Mouse (Mus musculus) cerebellum, adult 9-11 months (tissue): Measurements from ENCODE around the gene Hfe2.
"Not testable (repeated sequence)": the region's sequence is repeated elsewhere in the genome, so short reads cannot be mapped to it uniquely, and the experiment has no call there.

Experiments used
- DNase-seq: peaks from one replicate; pipeline ENCODE4 v3.0.0; 2022

Gene Hfe2

GRCm38 (mm10) chr3:96496620-96497275 lies 28.2 kb upstream of the Hfe2 start:
- not testable (repeated sequence) for DNase-seq

- DNase-seq, result peak; percentile 87
Measured at GRCm38 (mm10) chr3:96497451-96498028, 27.4 kb upstream of the Hfe2 start.

- peak; percentile 40 for DNase-seq
Measured at GRCm38 (mm10) chr3:96498476-96499245, 26.3 kb upstream of the Hfe2 start.

- peak; percentile 83 for DNase-seq
Measured at GRCm38 (mm10) chr3:96499481-96500288, 25.3 kb upstream of the Hfe2 start.

GRCm38 (mm10) chr3:96500289-96500621 lies 24.7 kb upstream of the Hfe2 start:
- DNase-seq, result peak; percentile 93

- peak; percentile 86 for DNase-seq
Measured at GRCm38 (mm10) chr3:96500691-96501265, 24.2 kb upstream of the Hfe2 start.

GRCm38 (mm10) chr3:96501391-96502115 lies 23.4 kb upstream of the Hfe2 start:
- peak; percentile 83 for DNase-seq

GRCm38 (mm10) chr3:96502181-96503082 lies 22.5 kb upstream of the Hfe2 start:
- peak; percentile 38 for DNase-seq

GRCm38 (mm10) chr3:96503083-96503450 lies 21.9 kb upstream of the Hfe2 start:
- peak; percentile 63 for DNase-seq

GRCm38 (mm10) chr3:96503946-96504345 lies 21.0 kb upstream of the Hfe2 start:
- DNase-seq, result no peak

GRCm38 (mm10) chr3:96504931-96505330 lies 20.0 kb upstream of the Hfe2 start:
- no peak for DNase-seq

- no peak for DNase-seq
Measured at GRCm38 (mm10) chr3:96506396-96507047, 18.4 kb upstream of the Hfe2 start.

- not testable (repeated sequence) for DNase-seq
Measured at GRCm38 (mm10) chr3:96507966-96508365, 17.0 kb upstream of the Hfe2 start.

GRCm38 (mm10) chr3:96520171-96520570 lies 4.8 kb upstream of the Hfe2 start:
- DNase-seq, result no peak

GRCm38 (mm10) chr3:96522149-96522548 lies 2.8 kb upstream of the Hfe2 start:
- no peak for DNase-seq

- no peak for DNase-seq
Measured at GRCm38 (mm10) chr3:96524028-96524810, 753 bp upstream of the Hfe2 start.

- no peak for DNase-seq
Measured at GRCm38 (mm10) chr3:96526013-96526762, 1.2 kb downstream of the Hfe2 start.

- no peak for DNase-seq
Measured at GRCm38 (mm10) chr3:96526864-96527542, 2.0 kb downstream of the Hfe2 start.
